Mouse (Mus musculus) liver, embryonic 14.5 days (tissue): Measurements from ENCODE around the gene Gab1. TPM values are rescaled to one million over a fixed set of nuclear protein-coding genes. Genes with fewer than 3 reads are reported as not detected.

Source experiments
- ATAC-seq: fragments of 200-750 bp; cut with Nextera tagmentation; 2 replicates; pipeline ENCODE4 v1.8.0; 2017; ENCODE audit warnings: moderate number of reproducible peaks, mild to moderate bottlenecking, moderate library complexity; ENCODE audit not compliant: insufficient read depth
- DNase-seq, 3 experiments: peaks; one replicate each; pipeline ENCODE4 v3.0.0-alpha.2; 2012 to 2013; ENCODE audit warnings: low read depth in 3 of 3, low spot score in 3 of 3
- H3K27ac ChIP-seq: fragments of 300-500 bp; sonication (generic); 2 replicates; pipeline ENCODE4 v1.5.1; 2014; ENCODE audit warnings: moderate library complexity, mild to moderate bottlenecking, control low read depth, inconsistent platforms
- H3K27me3 ChIP-seq: fragments of 300-500 bp; sonication (generic); 2 replicates; pipeline ENCODE4 v1.6.1; 2014; ENCODE audit warnings: mild to moderate bottlenecking, low read length, moderate library complexity; ENCODE audit not compliant: control insufficient read depth, insufficient read depth
- H3K36me3 ChIP-seq: fragments of 300-500 bp; sonication (generic); replicated peaks from 2 replicates; pipeline ENCODE4 v1.6.1; 2014; ENCODE audit warnings: low read depth; ENCODE audit not compliant: control insufficient read depth, insufficient read depth
- H3K4me1 ChIP-seq, 2 experiments: fragments of 200-500 bp in 1 of 2; fragments of 300-500 bp in 1 of 2; sonication (generic) in 1 of 2; replicated peaks; 2 replicates each; pipeline ENCODE4 v1.6.1; 2012 to 2014; ENCODE audit warnings: antibody characterized with exemption in 1 of 2, inconsistent platforms in 1 of 2, low read length in 1 of 2; ENCODE audit not compliant: control insufficient read depth in 2 of 2, insufficient read depth in 2 of 2
- H3K4me2 ChIP-seq: fragments of 300-500 bp; sonication (generic); 2 replicates; pipeline ENCODE4 v1.6.1; 2014; ENCODE audit warnings: low read depth, mild to moderate bottlenecking, control low read depth, moderate library complexity
- H3K4me3 ChIP-seq, 2 experiments: fragments of 200-500 bp in 1 of 2; fragments of 300-500 bp in 1 of 2; sonication (generic) in 1 of 2; 2 replicates each; pipeline ENCODE4 v1.5.1; 2012 to 2014; ENCODE audit warnings: low read depth in 2 of 2, low read length in 2 of 2, mild to moderate bottlenecking in 2 of 2, control low read depth in 1 of 2, inconsistent platforms in 1 of 2, moderate library complexity in 1 of 2; ENCODE audit not compliant: insufficient read depth in 1 of 2
- H3K9ac ChIP-seq: fragments of 300-500 bp; sonication (generic); replicated peaks from 2 replicates; pipeline ENCODE4 v1.6.1; 2014; ENCODE audit warnings: mild to moderate bottlenecking, control low read depth, moderate library complexity
- H3K9me3 ChIP-seq: fragments of 300-500 bp; sonication (generic); 2 replicates; pipeline ENCODE4 v1.6.1; 2016; ENCODE audit warnings: low read length, mixed read lengths; ENCODE audit not compliant: control insufficient read depth
- CTCF ChIP-seq: IDR thresholded peaks from 2 replicates; pipeline ENCODE4 v1.5.1; 2016; ENCODE audit warnings: antibody characterized with exemption, low read depth, control low read depth
- EP300 ChIP-seq: IDR thresholded peaks from 2 replicates; pipeline ENCODE4 v1.6.1; 2016; ENCODE audit warnings: antibody characterized with exemption, low read depth
- WGBS: fragments of 180-500 bp; shearing (Covaris S2); extraction: QIAGEN DNeasy Blood & Tissue Kit; methylation state at CpG from one replicate; pipeline ENCODE4 v1.1.7; 2014; ENCODE audit not compliant: insufficient replicate concordance; 5-methylcytosine and 5-hydroxymethylcytosine counted together
- polyA plus RNA-seq, 2 experiments: library from polyadenylated mRNA; depleted of rRNA in 1 of 2; stranded (reverse) in 1 of 2; unstranded in 1 of 2; fragments of >200 nt; fragmentation: Nextera tagmentation in 1 of 2; extraction: Ambion mirVana in 1 of 2; gene quantifications; 2 replicates each; pipeline versions ENCODE4 v1.2.1 to v1.2.3; 2012 to 2014

Gene Gab1
- polyA plus RNA-seq, 2 experiments, result 7.8 to 10.3 TPM

DNA sequence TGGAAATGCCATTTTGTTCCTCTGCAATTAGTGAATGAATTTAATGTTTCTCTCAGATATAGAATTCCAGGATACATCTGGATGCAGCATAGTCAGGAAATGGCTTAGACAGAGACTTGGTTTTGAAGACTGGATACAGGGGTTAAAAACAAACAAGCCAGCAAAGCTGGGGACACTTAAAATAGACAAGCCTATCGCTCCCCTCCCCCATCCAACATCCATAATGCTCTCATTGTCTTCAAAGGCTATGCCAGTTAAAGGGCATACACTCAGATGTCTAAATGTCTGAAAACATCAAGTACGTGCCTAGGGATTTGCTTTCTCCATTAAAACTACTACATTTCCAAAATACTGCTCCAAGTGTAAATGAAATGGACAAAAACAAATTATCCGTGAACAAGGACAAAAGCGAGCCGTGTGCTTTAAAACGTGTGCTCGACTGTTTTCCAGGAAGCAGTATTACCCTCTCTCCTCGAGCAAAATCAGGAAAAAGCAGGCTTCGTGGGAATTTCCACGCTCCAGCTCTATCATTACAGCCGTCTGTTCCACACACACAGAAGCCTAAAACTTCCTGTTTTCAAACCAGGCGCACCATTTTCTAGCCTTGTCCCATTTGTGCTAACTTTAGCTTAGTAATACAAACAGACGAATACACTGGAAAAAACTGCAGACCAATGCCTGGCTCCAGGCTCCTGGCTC lies 72.4 kb downstream of the Gab1 start:
- Histone ChIP-seq H3K4me2 (no peak overlapping the region), H3K9ac (no peak overlapping the region), H3K36me3 (no peaks in the 10 kb centered on the region), H3K9me3 (no peaks in the 10 kb centered on the region), H3K4me1 (peaks cover 5 to 8% of the 10 kb centered on the region in 2 experiments; a peak in 3 of 4 replicates), H3K27me3 (no peaks in the 10 kb centered on the region), H3K27ac (no peak overlapping the region), H3K4me3 (no peak overlapping the region)
- 48% methylated on average over 13 of the region's 13 CpGs for WGBS
- no peak for TF ChIP-seq EP300
- no peak for TF ChIP-seq CTCF
- DNase-seq, result no peak
- ATAC-seq, result no peak

DNA sequence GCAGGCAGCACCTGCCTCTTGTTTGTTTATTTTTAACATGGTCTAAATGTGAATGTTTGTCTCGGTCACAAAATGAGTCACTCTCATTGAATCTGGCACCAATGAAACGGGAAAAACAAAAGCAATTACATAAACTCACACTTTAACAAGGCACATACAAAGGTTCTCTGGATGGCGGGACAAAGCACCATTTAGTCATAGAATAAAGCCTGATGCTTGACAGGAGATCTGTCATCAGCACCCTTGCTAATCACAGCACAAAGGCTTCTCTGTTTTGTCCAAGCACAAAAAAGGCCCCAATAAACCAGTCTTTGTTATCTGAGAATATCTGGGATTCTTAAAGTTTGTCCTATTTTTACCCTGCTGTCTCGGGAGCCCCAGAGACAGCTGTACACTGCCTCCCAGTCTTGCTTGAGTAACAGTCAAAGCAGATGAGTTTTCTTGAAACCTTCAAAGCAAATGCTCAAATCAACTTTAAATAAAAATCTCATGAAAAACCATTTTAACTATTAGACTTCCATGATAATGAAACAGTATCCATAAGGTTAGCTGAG lies 76.2 kb downstream of the Gab1 start:
- H3K4me1 ChIP-seq, result peaks cover 0 to 2% of the 10 kb centered on the region in 2 experiments; a peak in 1 of 4 replicates
- H3K27ac ChIP-seq, result no peak overlapping the region
- DNase-seq (no peak), ATAC-seq (no peak)
- WGBS, result 67% methylated on average over 4 of the region's 4 CpGs
- no peak overlapping the region for H3K4me3 ChIP-seq
- H3K9me3 ChIP-seq, result no peaks in the 10 kb centered on the region
- no peak overlapping the region for H3K4me2 ChIP-seq
- H3K27me3 ChIP-seq, result no peaks in the 10 kb centered on the region
- H3K36me3 ChIP-seq, result peaks cover 8% of the 10 kb centered on the region
- no peak overlapping the region for H3K9ac ChIP-seq
- TF ChIP-seq EP300 (no peak), CTCF (no peak)

- H3K4me2 ChIP-seq, result no peak overlapping the region
- WGBS, result 81% methylated on average over 3 of the region's 3 CpGs
- H3K36me3 ChIP-seq, result peaks cover 8% of the 10 kb centered on the region
Observed at GRCm38 (mm10) chr8:80798778-80799177, 81.5 kb downstream of the Gab1 start.

GRCm38 (mm10) chr8:80798198-80798777 lies 82.0 kb downstream of the Gab1 start:
- no peak overlapping the region for H3K27ac ChIP-seq
- WGBS, result 88% methylated on average over 7 of the region's 7 CpGs
- no peak overlapping the region for H3K4me2 ChIP-seq
- peaks cover 8% of the 10 kb centered on the region for H3K36me3 ChIP-seq
- H3K4me3 ChIP-seq, result no peak overlapping the region
- H3K27me3 ChIP-seq, result no peaks in the 10 kb centered on the region
- no peak for ATAC-seq
- no peak for DNase-seq
- H3K9me3 ChIP-seq, result no peaks in the 10 kb centered on the region
- TF ChIP-seq EP300, result no peak
- no peak for TF ChIP-seq CTCF
- no peak overlapping the region for H3K9ac ChIP-seq
- no peaks in the 10 kb centered on the region; a peak in 1 of 4 replicates for H3K4me1 ChIP-seq

More at GRCm38 (mm10) chr8:80798778-80799177, 81.5 kb downstream of the Gab1 start:
- no peak overlapping the region for H3K27ac ChIP-seq
- no peak for ATAC-seq
- H3K9me3 ChIP-seq, result no peaks in the 10 kb centered on the region
- H3K4me3 ChIP-seq, result no peak overlapping the region
- TF ChIP-seq CTCF (peak; percentile 52), EP300 (no peak)
- no peaks in the 10 kb centered on the region; a peak in 1 of 4 replicates for H3K4me1 ChIP-seq
- no peaks in the 10 kb centered on the region for H3K27me3 ChIP-seq
- no peak for DNase-seq
- H3K9ac ChIP-seq, result no peak overlapping the region

- no peak for ATAC-seq
- H3K36me3 ChIP-seq, result peaks cover 8% of the 10 kb centered on the region
- DNase-seq, result no peak
- H3K9ac ChIP-seq, result no peak overlapping the region
- WGBS, result 84% methylated on average over 4 of the region's 4 CpGs
- no peak for TF ChIP-seq EP300
- TF ChIP-seq CTCF, result no peak
- H3K27me3 ChIP-seq, result no peaks in the 10 kb centered on the region
- no peaks in the 10 kb centered on the region for H3K9me3 ChIP-seq
- no peaks in the 10 kb centered on the region; a peak in 1 of 4 replicates for H3K4me1 ChIP-seq
- H3K4me3 ChIP-seq, result no peak overlapping the region
- no peak overlapping the region for H3K4me2 ChIP-seq
- no peak overlapping the region for H3K27ac ChIP-seq
Observed at GRCm38 (mm10) chr8:80796070-80796469, 84.2 kb downstream of the Gab1 start.
